33 mouse cellular contexts compared by ENCODE assay signal in the genomic region with DNA sequence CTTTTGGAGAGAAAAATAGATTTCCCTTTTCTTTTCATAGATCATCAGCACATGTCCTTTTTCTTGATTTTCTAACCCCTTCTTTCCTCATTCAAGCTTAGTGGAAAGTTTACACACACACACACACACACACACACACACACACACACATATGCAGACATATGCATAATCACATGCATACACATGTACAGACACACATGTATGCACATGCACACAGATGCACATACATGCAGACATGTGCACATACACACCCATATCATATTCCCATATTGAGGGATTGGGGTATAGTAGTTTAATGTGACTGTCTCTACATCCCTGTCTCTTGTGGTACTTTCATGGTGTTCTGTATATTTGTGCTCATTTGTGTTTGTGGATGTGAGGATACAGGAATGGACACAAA.
DNase-seq lines count a peak whose midpoint lies in the region; ATAC-seq lines count a peak whose summit lies in the region.
"Had no signal": no experiment of that assay in that cellular context is flagged by ENCODE, and none has a peak within 500 bp of the region (broad histone marks: within the 10 kb centered on the region; RNA-seq: fewer than 3 reads in every experiment).

No protein-coding gene starts in this region.

- H3K27me3 ChIP-seq in hindbrain, embryonic 14.5 days (ENCODE audit: control insufficient read depth, insufficient read depth, low read length), result no peaks in the 10 kb centered on the region
- H3K27me3 ChIP-seq in hindbrain, embryonic 11.5 days (ENCODE audit: control insufficient read depth, insufficient read depth, low read length), result no peaks in the 10 kb centered on the region
- H3K27me3 ChIP-seq in forebrain, embryonic 14.5 days (replicated peaks; ENCODE audit: control insufficient read depth, insufficient read depth, low read length), result no peaks in the 10 kb centered on the region
- H3K27me3 ChIP-seq in midbrain, embryonic 13.5 days, result no peaks in the 10 kb centered on the region
- no peaks in the 10 kb centered on the region for H3K27me3 ChIP-seq in neural tube, embryonic 15.5 days (replicated peaks)
- H3K27me3 ChIP-seq: embryonic facial prominence, embryonic 15.5 days; hindbrain, embryonic 15.5 days; limb, embryonic 15.5 days; liver, embryonic 13.5 days; megakaryocyte, embryonic 14.5 days had no signal

- ATAC-seq in hindbrain, embryonic 14.5 days (ENCODE audit: low FRiP score), result peak; percentile 28; the same call in 1 of the 2 replicates
- ATAC-seq in hindbrain, embryonic 11.5 days (ENCODE audit: low FRiP score), result no peak
- ATAC-seq in forebrain, embryonic 14.5 days, result peak; percentile 38
- peak; percentile 38; the same call in 1 of the 2 replicates for ATAC-seq in midbrain, embryonic 13.5 days
- ATAC-seq in neural tube, embryonic 15.5 days (ENCODE audit: low FRiP score), result 0 out of 2 replicates have a peak, but pooled peaks have one; percentile 50
- no peak for ATAC-seq in megakaryocyte-erythroid progenitor cell, adult 5-6 weeks (replicated peaks; ENCODE audit: low FRiP score, low TSS enrichment, poor library complexity, severe bottlenecking)
- ATAC-seq: inflammation-experienced regulatory T-cells, adult 6 months; lung, postnatal 0 days had no signal

- no peaks in the 10 kb centered on the region for H3K9me3 ChIP-seq in hindbrain, embryonic 14.5 days (ENCODE audit: control insufficient read depth, low read length)
- H3K9me3 ChIP-seq in hindbrain, embryonic 11.5 days (ENCODE audit: control insufficient read depth, low read length), result no peaks in the 10 kb centered on the region
- H3K9me3 ChIP-seq in forebrain, embryonic 14.5 days (replicated peaks; ENCODE audit: control insufficient read depth, low read length), result no peaks in the 10 kb centered on the region
- no peaks in the 10 kb centered on the region for H3K9me3 ChIP-seq in midbrain, embryonic 13.5 days
- no peaks in the 10 kb centered on the region for H3K9me3 ChIP-seq in neural tube, embryonic 15.5 days (replicated peaks)
- H3K9me3 ChIP-seq: embryonic facial prominence, embryonic 10.5 days; embryonic facial prominence, embryonic 15.5 days; G1E; hindbrain, embryonic 15.5 days; limb, embryonic 10.5 days; limb, embryonic 15.5 days; liver, embryonic 13.5 days; megakaryocyte, embryonic 14.5 days had no signal

- H3K4me1 ChIP-seq in hindbrain, embryonic 14.5 days (replicated peaks; ENCODE audit: control insufficient read depth, insufficient read depth, low read length), result 0 out of 2 replicates have a peak, but pooled peaks cover 5% of the 10 kb centered on the region
- H3K4me1 ChIP-seq in hindbrain, embryonic 11.5 days (replicated peaks; ENCODE audit: control insufficient read depth, insufficient read depth, low read length), result no peaks in the 10 kb centered on the region
- no peaks in the 10 kb centered on the region; the same call in 1 of the 2 replicates for H3K4me1 ChIP-seq in forebrain, embryonic 14.5 days (ENCODE audit: control insufficient read depth, insufficient read depth, low read length)
- H3K4me1 ChIP-seq in midbrain, embryonic 13.5 days (replicated peaks), result peaks cover 14% of the 10 kb centered on the region
- peaks cover 4% of the 10 kb centered on the region; the same call in 1 of the 2 replicates for H3K4me1 ChIP-seq in neural tube, embryonic 15.5 days
- H3K4me1 ChIP-seq: embryonic facial prominence, embryonic 10.5 days; embryonic facial prominence, embryonic 15.5 days; hindbrain, embryonic 15.5 days; limb, embryonic 10.5 days; limb, embryonic 15.5 days; liver, embryonic 13.5 days; megakaryocyte, embryonic 14.5 days had no signal

- no peak for DNase-seq in hindbrain, embryonic 14.5 days (ENCODE audit: low spot score)
- no peak for DNase-seq in hindbrain, embryonic 11.5 days (ENCODE audit: low spot score)
- DNase-seq in forebrain, embryonic 14.5 days (ENCODE audit: low spot score), result no peak
- DNase-seq in thymus, postnatal 25 days, result no peak
- DNase-seq: adrenal gland, postnatal 10 days; cerebellum, adult 8-10 months; cerebellum, postnatal 25 days; gastrocnemius, postnatal 36 days; heart, adult 18-20 months; heart, postnatal 4 days; kidney, adult 2 months; kidney, postnatal 4 days; layer of hippocampus, postnatal 36 days; liver, embryonic 13.5 days; lung, adult 18-20 months; lung, postnatal 4 days; spleen, adult 18-20 months; thymus, adult 18-20 months; thymus, postnatal 36 days had no signal

- no peak overlapping the region for H3K27ac ChIP-seq in hindbrain, embryonic 14.5 days
- no peak overlapping the region for H3K27ac ChIP-seq in hindbrain, embryonic 11.5 days (ENCODE audit: low read depth, low read length)
- H3K27ac ChIP-seq in forebrain, embryonic 14.5 days (ENCODE audit: low read depth, low read length), result peak overlapping the region; percentile 75
- H3K27ac ChIP-seq in midbrain, embryonic 13.5 days, result 0 out of 2 replicates have a peak overlapping the region, but pooled peaks have one; percentile 37
- no peak overlapping the region for H3K27ac ChIP-seq in neural tube, embryonic 15.5 days (replicated peaks)
- H3K27ac ChIP-seq: embryonic facial prominence, embryonic 10.5 days; embryonic facial prominence, embryonic 15.5 days; hindbrain, embryonic 15.5 days; limb, embryonic 10.5 days; limb, embryonic 15.5 days; liver, embryonic 13.5 days; stomach, postnatal 0 days had no signal

- H3K36me3 ChIP-seq in hindbrain, embryonic 14.5 days (replicated peaks; ENCODE audit: control insufficient read depth, insufficient read depth), result no peaks in the 10 kb centered on the region
- no peaks in the 10 kb centered on the region for H3K36me3 ChIP-seq in hindbrain, embryonic 11.5 days (ENCODE audit: control insufficient read depth, insufficient read depth, low read length)
- H3K36me3 ChIP-seq in forebrain, embryonic 14.5 days (ENCODE audit: control insufficient read depth, insufficient read depth, low read length), result no peaks in the 10 kb centered on the region
- no peaks in the 10 kb centered on the region for H3K36me3 ChIP-seq in midbrain, embryonic 13.5 days
- no peaks in the 10 kb centered on the region for H3K36me3 ChIP-seq in neural tube, embryonic 15.5 days
- H3K36me3 ChIP-seq: embryonic facial prominence, embryonic 10.5 days; embryonic facial prominence, embryonic 15.5 days; G1E; hindbrain, embryonic 15.5 days; limb, embryonic 10.5 days; limb, embryonic 15.5 days; liver, embryonic 13.5 days had no signal

- H3K9ac ChIP-seq in hindbrain, embryonic 14.5 days, result no peak overlapping the region
- no peak overlapping the region for H3K9ac ChIP-seq in hindbrain, embryonic 11.5 days (ENCODE audit: low read depth, low read length)
- H3K9ac ChIP-seq in forebrain, embryonic 14.5 days (ENCODE audit: low read length), result no peak overlapping the region
- no peak overlapping the region for H3K9ac ChIP-seq in midbrain, embryonic 13.5 days (replicated peaks)
- H3K9ac ChIP-seq in neural tube, embryonic 15.5 days (replicated peaks), result no peak overlapping the region
- H3K9ac ChIP-seq: embryonic facial prominence, embryonic 15.5 days; hindbrain, embryonic 15.5 days; limb, embryonic 15.5 days; liver, embryonic 13.5 days had no signal

- no peak overlapping the region for H3K4me2 ChIP-seq in hindbrain, embryonic 14.5 days (replicated peaks)
- no peak overlapping the region for H3K4me2 ChIP-seq in hindbrain, embryonic 11.5 days (replicated peaks; ENCODE audit: low read depth, low read length)
- H3K4me2 ChIP-seq in forebrain, embryonic 14.5 days (ENCODE audit: low read length), result no peak overlapping the region
- no peak overlapping the region for H3K4me2 ChIP-seq in midbrain, embryonic 13.5 days (replicated peaks)
- no peak overlapping the region for H3K4me2 ChIP-seq in neural tube, embryonic 15.5 days
- H3K4me2 ChIP-seq: embryonic facial prominence, embryonic 15.5 days; heart, embryonic 11.5 days; hindbrain, embryonic 15.5 days; limb, embryonic 15.5 days; liver, embryonic 13.5 days had no signal

- H3K4me3 ChIP-seq in hindbrain, embryonic 14.5 days (replicated peaks; ENCODE audit: low read length), result no peak overlapping the region
- H3K4me3 ChIP-seq in hindbrain, embryonic 11.5 days (ENCODE audit: low read depth, low read length), result no peak overlapping the region
- H3K4me3 ChIP-seq in forebrain, embryonic 14.5 days (ENCODE audit: low read depth, low read length), result no peak overlapping the region
- H3K4me3 ChIP-seq in midbrain, embryonic 13.5 days (replicated peaks), result no peak overlapping the region
- H3K4me3 ChIP-seq in neural tube, embryonic 15.5 days (replicated peaks), result no peak overlapping the region
- H3K4me3 ChIP-seq: embryonic facial prominence, embryonic 10.5 days; embryonic facial prominence, embryonic 15.5 days; hindbrain, embryonic 15.5 days; limb, embryonic 10.5 days; limb, embryonic 15.5 days; liver, embryonic 13.5 days; megakaryocyte, embryonic 14.5 days had no signal

Comparison
In these comparisons a context has a peak if more than half of its experiments do, and no peak if none do; other contexts are left out.
1. ATAC-seq: peak in hindbrain, embryonic 14.5 days (single experiment), forebrain, embryonic 14.5 days (single experiment), midbrain, embryonic 13.5 days (single experiment) and neural tube, embryonic 15.5 days (single experiment); none in hindbrain, embryonic 11.5 days (single experiment) and megakaryocyte-erythroid progenitor cell, adult 5-6 weeks (single experiment).
2. H3K27ac ChIP-seq: peak in forebrain, embryonic 14.5 days (single experiment) and midbrain, embryonic 13.5 days (single experiment); none in hindbrain, embryonic 14.5 days (single experiment), hindbrain, embryonic 11.5 days (single experiment) and neural tube, embryonic 15.5 days (single experiment).